Mouse (Mus musculus): ENCODE measurements at regions not wholly inside any gene's neighbourhood (a gene's known extent, or its start where the extent isn't known, plus 50 kb on each side); places are given as distances from the start of the nearest gene placed in this dataset.

DNA sequence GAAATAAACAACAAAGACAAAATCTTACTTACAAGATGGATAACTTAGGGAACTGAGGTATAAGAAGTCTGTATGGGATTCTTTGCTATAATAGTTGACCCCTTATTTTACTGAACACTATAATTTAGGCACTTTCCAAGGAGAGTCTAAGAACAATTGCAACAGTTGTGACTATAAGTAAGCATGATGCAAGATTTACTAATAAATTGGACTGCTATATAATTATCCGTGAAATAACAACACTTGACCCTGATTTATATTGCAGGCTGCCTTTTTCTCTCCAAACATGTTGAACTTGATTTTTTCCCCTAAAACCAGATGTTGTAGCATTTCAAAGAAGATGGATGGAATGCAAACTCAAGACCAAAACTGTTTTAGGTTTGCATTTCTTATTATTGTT lies 237.2 kb upstream of the Mef2c start:
- DNase-seq, result no peak

DNA sequence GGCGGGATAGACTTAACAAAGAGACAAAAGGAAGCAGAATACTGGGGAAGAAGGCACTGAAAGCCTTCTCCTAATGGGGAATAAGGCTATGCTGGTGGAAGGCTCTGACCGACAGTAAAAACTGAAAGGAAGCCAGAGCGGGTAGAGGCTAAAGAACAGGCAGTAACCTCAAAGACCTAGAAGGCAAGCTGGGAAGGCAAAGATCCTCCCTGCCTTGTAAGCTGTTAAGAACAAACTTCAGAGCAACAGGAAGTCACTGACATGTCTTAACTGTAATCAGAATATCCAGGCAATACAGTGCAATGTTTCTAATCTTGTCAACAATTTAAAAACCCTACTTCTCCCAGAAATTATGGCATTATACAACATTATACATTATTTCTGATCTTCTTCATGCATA lies 235.2 kb upstream of the Mef2c start:
- no peak for DNase-seq

DNA sequence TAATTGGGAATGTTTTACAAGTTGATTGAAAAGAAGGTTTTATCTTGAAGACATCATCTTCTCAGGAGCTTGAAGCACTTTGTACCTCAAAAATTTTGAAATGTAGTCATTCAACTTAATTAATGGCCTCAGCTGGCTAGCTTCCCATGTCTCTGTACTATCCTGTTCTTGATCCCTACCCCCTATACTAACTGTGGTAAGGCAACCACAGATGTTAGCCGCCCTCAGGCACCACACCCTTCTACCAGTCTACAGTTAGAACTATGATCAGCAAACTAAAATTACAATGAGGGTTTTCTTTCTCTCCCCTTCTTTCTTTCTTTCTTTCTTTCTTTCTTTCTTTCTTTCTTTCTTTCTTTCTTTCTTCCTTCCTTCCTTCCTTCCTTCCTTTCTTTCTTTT lies 225.1 kb upstream of the Mef2c start:
- no peak for DNase-seq

DNA sequence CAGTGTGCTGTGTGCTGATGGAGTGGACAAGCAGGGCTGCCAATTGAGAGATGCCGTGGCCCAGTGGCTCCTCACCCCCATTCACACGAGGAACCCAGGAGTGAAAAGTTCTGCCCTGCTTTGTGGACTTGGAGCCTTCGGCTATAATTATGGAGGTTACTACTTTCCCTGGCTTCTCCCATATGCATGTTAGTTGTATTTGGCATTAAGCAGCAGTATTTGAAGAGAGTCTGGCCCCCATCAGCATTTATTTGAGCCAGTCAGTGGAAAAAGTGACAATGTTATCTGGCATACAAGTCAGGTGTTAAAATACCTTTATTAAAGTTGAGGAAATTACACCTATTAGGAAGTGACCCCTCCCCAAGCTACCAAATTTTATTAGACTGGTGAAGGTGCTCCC lies 196.1 kb upstream of the Mef2c start:
- no peak for DNase-seq

DNA sequence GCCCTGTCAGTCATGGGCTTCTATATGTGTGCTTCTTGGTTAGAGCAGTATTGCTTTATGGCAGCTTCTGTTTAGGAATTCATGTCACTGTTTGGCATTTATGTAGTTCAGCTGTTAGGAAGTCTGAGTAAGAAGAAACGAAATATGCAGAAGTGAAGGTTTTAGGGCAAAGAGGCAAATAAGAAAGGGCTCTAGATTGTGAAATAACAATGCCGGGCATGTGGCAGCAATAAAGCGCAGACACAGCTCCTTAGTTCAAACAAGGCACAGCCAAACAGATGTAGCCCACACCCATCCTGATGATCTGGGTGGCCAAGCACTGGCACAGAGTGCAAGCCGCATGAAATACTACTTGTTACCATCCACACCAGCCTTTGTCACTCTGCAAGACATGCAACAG lies 175.3 kb upstream of the Mef2c start:
- no peak for DNase-seq

DNA sequence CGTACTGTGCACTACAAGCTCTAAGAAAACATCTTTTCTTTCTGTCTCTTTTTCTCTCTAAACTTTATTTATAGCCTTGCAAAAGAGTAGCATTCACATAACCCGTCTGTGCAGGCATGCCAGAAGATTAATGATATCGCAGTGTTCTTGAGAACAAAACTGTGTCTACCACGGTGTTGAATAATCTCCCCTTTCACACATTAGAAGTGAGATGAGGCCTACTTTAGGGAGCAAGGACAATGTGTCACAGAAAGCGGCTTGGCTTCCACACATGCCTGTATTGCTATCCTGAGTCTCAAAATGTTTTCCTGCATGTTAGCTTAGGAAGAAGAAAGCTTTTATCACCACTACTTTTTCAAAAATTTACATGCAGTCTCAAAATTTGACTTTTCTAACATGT lies 170.1 kb upstream of the Mef2c start:
- no peak for DNase-seq

DNA sequence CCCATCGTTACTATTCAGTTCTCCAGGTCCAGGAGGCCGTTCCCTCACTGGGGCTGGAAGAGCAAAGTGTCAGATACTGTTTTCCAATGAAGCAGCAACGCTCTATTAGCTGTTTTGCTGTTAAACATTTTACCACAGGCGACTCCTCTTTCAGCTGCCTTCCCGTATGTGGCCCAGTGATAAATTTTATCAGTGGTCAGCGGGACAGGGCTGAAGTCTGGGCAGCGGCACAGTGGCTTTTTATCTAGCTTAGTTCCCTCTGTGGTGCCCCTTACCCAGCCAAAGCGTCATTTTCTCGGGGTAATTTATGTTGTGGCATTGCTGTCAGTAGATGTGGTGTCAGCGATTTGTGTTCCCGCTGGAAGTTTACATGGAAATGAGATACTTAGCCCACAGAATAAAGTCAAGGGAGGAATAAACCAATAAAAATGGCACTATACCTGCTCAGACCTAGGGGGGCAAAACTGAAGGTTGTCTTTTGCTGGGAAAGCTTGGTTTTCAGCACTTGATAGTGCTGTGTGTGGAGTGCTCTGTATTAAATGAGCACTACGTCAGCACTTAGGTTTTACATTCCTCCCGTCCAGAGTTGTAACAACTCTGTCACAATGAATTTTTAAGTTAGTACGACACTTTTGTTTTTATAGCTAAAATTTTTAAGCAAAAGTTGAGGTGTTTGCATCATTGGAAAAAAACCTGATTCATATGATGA lies 159.1 kb upstream of the Mef2c start:
- no peak for DNase-seq

DNA sequence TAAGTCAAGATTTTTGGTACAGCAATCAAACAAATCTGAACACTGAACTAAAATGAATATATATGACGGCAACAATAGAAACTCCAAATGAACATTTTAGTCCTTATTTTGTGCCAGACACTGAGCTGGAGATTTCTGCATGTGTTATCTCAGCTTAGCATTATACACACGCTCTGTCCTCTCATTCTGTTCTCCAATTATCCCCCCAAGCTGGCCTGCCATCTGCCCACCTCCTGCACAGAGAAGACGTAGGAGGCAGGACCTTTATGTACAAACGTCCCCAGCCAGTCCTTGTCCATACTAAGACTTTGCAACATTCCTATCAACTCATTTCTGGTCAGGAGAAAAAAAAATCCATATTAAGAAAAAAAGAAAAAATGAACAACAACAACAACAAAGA lies 148.5 kb upstream of the Mef2c start:
- DNase-seq, result no peak

DNA sequence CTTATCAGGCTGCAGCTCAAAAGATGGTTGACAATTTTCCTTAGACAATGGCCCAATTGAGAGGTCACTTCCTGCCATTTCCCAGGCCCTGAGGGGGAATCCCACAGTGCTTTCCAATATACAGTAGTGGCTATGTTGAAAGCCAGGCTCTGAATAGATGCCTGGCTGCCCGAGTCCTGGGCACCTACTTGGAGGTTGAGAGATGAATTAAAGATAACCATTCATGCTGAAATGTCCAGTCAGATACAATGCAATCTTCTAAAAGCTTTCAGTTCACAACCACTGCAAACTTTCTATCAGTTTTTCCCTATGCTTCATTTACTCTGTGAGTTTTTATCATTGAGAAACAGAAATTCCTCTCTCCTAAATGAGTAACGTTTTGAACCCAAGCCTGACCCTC lies 143.3 kb upstream of the Mef2c start:
- no peak for DNase-seq

DNA sequence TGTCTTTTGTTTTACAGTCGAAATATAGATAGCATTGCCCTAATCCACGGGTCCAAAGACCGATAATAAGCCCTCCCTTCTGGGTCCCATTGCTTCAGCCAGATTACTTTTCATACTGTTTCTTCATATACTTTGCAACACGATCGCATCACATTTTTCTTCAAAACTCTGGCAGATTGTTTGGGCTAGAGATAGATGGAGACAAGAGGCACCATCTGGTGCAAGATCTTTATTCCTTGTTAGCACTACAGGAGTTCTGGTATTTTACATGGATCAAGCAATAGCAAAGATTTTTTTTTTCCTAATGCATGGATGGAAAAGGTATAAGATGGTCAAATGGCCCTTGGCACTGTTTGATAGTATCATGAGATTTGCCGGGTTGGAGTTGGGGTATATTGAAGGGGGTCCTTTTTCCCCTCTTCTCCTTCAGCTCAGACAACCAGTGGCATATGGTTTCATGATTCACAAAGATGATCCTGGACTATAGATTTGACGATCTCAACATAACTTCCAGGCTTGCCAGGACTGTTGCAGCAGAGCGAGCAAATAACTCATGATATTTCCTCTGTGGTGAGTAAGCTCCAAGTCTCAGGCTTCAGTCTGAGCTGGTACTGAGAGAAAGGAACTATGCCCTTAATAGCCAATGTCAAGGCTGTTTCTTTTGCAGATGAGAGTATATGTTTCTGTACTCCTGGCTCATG lies 127.6 kb upstream of the Mef2c start:
- DNase-seq, result no peak

DNA sequence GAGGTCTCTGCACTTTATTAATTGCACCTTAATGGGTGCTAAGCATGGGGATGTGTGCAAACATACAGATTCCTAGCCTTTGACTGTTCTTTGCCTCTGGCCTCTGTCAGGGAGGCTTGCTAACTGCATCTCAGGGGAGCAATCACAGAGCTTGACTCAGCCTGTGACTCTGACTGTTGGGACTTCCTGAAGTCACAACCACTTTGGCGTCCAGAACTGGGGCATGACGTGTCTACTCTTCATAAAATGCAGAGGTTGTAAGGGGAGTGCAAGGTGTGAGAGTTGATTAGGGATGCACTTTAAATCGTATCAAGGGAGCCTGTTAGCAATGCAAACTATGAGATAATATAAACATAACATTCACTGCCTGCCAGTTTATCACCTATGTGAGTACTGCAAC lies 125.2 kb upstream of the Mef2c start:
- DNase-seq, result no peak

DNA sequence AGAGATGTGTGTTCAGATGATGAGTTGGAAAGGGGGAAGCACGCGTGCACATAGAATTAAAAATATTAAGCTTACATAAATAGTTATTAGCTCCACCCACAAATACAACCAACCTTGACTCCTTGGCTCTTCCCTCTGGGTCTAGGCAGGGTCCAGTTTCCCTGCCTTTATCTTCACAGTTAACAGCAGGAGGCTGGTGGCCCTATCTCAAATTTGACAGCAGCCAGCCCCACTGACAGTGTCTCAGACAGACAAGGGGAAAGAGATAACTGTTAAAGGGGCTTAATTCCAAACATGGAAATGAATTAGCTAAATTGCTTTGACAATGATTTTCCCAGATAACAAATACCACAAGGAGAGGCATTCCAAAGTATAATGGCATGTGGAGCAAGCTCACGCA lies 121.2 kb upstream of the Mef2c start:
- DNase-seq, result no peak

DNA sequence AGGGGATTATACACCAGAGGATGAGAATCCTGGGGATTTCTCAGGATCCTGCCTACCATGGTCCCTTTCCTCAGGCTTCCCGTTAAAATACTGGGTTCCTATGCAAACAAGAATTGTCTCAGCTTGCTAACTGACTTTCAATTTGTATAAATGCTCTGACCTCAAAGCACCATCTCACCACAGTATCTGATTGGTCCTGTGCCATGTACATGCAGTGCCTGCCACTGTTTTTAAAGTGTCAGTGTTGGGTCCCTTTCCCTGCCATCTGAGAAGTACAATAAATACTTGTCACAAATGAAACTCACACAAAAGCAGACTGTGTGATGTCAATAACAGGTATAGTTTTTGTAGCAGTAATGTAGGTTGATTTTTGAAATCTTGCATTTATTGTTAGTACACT lies 109.1 kb upstream of the Mef2c start:
- no peak for DNase-seq

DNA sequence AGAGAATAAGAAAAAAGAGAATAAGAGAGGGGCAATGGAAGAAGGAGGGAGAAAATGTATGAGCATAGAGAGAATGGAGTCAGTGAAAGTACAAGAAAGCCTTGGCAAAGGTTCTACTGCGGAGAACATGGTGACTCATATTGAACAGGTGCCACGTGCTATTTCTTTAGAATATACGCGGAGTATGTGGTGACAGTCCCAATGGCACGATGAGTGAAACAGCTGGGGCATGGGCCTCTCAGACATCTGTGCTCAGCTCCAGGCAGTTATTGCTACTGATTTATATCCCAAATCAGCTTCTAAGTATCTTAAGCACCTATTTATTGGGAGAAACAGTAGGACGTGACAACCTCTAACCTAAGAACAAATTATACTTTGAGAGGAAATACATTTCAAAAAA lies 104.5 kb upstream of the Mef2c start:
- no peak for DNase-seq

DNA sequence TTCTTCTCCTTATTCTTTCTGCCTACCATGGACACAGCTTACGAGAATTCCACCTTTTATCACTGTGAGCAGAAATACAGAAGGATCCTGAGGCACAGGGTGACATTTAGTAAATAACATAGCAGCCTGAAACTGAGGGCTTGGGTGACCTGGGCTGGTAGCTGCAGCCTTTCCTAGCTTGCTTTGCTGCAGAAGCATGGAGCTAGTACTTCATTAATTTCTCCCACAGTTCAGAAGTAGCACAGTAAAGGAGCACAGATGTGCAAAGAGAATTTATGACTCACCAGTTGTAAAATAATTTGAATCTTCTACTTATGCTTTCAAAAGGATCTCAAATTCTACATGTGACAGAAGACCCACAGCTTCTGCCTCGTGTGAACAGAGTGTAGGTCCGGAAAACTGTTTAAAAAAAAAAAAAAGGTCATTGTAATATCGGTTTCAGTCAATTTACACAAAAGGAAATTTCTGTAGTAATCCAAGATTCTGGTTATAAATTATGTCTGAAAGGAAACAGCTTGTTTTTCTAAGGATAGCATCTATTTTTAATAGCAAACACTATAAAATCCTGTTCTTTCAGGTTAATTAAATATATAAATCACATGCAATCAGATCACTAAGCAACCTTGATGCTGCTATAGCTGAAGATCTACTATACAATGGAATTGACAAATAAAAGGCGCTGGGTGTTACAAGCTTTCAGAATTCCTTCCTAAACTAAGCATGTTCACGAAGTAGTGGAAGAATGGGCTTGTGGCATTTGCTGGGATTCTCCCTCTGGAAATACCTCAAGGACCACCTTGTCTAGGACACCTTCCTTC lies 64.0 kb upstream of the Mef2c start:
- DNase-seq, result no peak

DNA sequence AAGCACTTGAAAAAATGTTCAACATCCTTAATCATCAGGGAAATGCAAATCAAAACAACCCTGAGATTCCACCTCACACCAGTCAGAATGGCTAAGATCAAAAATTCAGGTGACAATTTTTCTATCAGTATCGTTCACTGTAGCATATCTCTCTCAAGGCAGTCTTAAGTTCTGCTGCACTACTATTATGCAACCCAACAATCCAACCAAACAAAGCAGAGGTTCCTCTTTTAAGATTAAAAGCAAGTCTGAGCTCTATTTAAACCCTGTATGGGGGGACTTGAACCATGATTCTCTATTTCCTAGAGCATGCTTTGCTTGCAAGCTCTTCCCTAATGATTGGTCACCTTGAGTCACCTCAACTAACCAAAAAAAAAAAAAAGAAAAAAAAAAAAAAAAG lies 59.6 kb upstream of the Mef2c start:
- no peak for DNase-seq

DNA sequence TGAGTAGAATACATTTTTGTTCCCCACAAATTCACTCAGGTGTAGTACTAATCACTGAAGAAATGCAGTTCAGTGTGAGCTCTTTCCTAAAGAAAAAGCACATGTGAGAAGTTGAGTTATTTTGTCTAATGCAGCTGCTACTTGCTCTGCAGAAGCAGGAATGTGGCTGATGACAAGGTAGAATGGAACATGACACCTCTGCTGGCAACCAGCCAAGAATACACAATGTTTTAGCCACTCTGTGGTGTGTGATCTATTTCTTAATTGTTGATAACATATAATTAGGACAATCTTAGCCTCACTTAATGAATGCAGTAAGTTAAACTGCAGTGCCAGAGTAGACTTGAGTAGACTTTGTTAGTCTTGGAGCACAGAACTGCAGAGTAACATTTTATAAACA lies 53.0 kb upstream of the Mef2c start:
- DNase-seq, result no peak

DNA sequence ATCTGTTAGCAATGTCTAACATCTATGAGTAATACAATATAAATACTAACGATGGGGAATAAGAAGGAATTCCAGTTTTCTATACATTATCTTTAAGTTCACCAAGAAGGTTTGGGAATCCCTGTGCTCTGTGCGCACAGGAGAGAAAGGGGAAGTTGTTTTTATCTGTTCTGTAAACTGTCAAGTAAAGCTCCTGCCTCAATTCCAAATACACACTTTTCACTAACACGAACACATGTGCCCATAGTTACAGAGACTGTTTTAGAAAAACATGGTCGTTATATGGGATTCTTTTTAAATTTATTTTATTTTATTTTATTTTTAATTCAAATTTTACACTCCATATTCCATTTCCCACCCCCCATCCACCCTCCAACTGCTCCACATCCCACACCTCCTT lies 50.8 kb upstream of the Mef2c start:
- no peak for DNase-seq
